Mouse (Mus musculus): ENCODE measurements around the gene Siah3. TPM values are rescaled to one million over a fixed set of nuclear protein-coding genes. Genes with fewer than 3 reads are reported as not detected.

Gene Siah3
- polyA plus RNA-seq, 1 experiment from 2014 or later, result 0.28 TPM

GRCm38 (mm10) chr14:75505126-75505840 lies 49.5 kb downstream of the Siah3 start:
- H3K9me3 ChIP-seq (ENCODE audit: control insufficient read depth, low read length), result no peaks in the 10 kb centered on the region
- no peak overlapping the region for H3K9ac ChIP-seq (ENCODE audit: low read depth, low read length)
- no peak overlapping the region for H3K4me2 ChIP-seq (replicated peaks; ENCODE audit: low read depth, low read length)
- peaks cover 8% of the 10 kb centered on the region; the same call in 1 of the 2 replicates for H3K4me1 ChIP-seq (ENCODE audit: control insufficient read depth, insufficient read depth, low read length)
- no peak overlapping the region for H3K4me3 ChIP-seq (ENCODE audit: low read length)
- H3K27ac ChIP-seq (ENCODE audit: low read depth, low read length), result no peak overlapping the region
- no peaks in the 10 kb centered on the region for H3K27me3 ChIP-seq (ENCODE audit: control insufficient read depth, insufficient read depth, low read length)
- no peaks in the 10 kb centered on the region for H3K36me3 ChIP-seq (ENCODE audit: control insufficient read depth, insufficient read depth, low read length)
- WGBS, result 45% methylated on average over 8 of the region's 8 CpGs
- no peak for ATAC-seq (ENCODE audit: low FRiP score, low TSS enrichment)

GRCm38 (mm10) chr14:75506246-75506645 lies 50.5 kb downstream of the Siah3 start:
- H3K27ac ChIP-seq (ENCODE audit: low read depth, low read length), result no peak overlapping the region
- no peak overlapping the region for H3K4me2 ChIP-seq (replicated peaks; ENCODE audit: low read depth, low read length)
- H3K4me3 ChIP-seq (ENCODE audit: low read length), result no peak overlapping the region
- WGBS, result 77% methylated on average over 3 of the region's 3 CpGs
- no peaks in the 10 kb centered on the region for H3K9me3 ChIP-seq (ENCODE audit: control insufficient read depth, low read length)
- H3K36me3 ChIP-seq (ENCODE audit: control insufficient read depth, insufficient read depth, low read length), result no peaks in the 10 kb centered on the region
- H3K27me3 ChIP-seq (ENCODE audit: control insufficient read depth, insufficient read depth, low read length), result no peaks in the 10 kb centered on the region
- H3K9ac ChIP-seq (ENCODE audit: low read depth, low read length), result no peak overlapping the region
- no peak for ATAC-seq (ENCODE audit: low FRiP score, low TSS enrichment)
- peaks cover 8% of the 10 kb centered on the region; the same call in 1 of the 2 replicates for H3K4me1 ChIP-seq (ENCODE audit: control insufficient read depth, insufficient read depth, low read length)

GRCm38 (mm10) chr14:75510125-75510524 lies 54.3 kb downstream of the Siah3 start:
- WGBS, result 67% methylated on average over 6 of the region's 6 CpGs
- no peak for ATAC-seq (ENCODE audit: low FRiP score, low TSS enrichment)
- Histone ChIP-seq H3K27me3 (ENCODE audit: control insufficient read depth, insufficient read depth, low read length) (no peaks in the 10 kb centered on the region), H3K27ac (ENCODE audit: low read depth, low read length) (no peak overlapping the region), H3K9ac (ENCODE audit: low read depth, low read length) (no peak overlapping the region), H3K4me2 (replicated peaks; ENCODE audit: low read depth, low read length) (no peak overlapping the region), H3K36me3 (ENCODE audit: control insufficient read depth, insufficient read depth, low read length) (no peaks in the 10 kb centered on the region), H3K4me1 (ENCODE audit: control insufficient read depth, insufficient read depth, low read length) (no peaks in the 10 kb centered on the region), H3K4me3 (ENCODE audit: low read length) (no peak overlapping the region), H3K9me3 (ENCODE audit: control insufficient read depth, low read length) (no peaks in the 10 kb centered on the region)

GRCm38 (mm10) chr14:75512946-75513345 lies 57.2 kb downstream of the Siah3 start:
- Histone ChIP-seq H3K9ac (ENCODE audit: low read depth, low read length) (no peak overlapping the region), H3K27ac (ENCODE audit: low read depth, low read length) (no peak overlapping the region), H3K4me2 (replicated peaks; ENCODE audit: low read depth, low read length) (no peak overlapping the region), H3K36me3 (ENCODE audit: control insufficient read depth, insufficient read depth, low read length) (no peaks in the 10 kb centered on the region), H3K9me3 (ENCODE audit: control insufficient read depth, low read length) (no peaks in the 10 kb centered on the region), H3K4me3 (ENCODE audit: low read length) (no peak overlapping the region), H3K27me3 (ENCODE audit: control insufficient read depth, insufficient read depth, low read length) (no peaks in the 10 kb centered on the region), H3K4me1 (ENCODE audit: control insufficient read depth, insufficient read depth, low read length) (no peaks in the 10 kb centered on the region)
- WGBS, result 49% methylated on average over 3 of the region's 3 CpGs
- ATAC-seq (ENCODE audit: low FRiP score, low TSS enrichment), result peak; percentile 79; the same call in 1 of the 2 replicates

GRCm38 (mm10) chr14:75516161-75516560 lies 60.4 kb downstream of the Siah3 start:
- 80% methylated on average over 3 of the region's 3 CpGs for whole genome bisulfite sequencing
- H3K4me1 ChIP-seq (ENCODE audit: control insufficient read depth, insufficient read depth, low read length), result no peaks in the 10 kb centered on the region
- no peaks in the 10 kb centered on the region for H3K36me3 ChIP-seq (ENCODE audit: control insufficient read depth, insufficient read depth, low read length)
- no peak overlapping the region for H3K27ac ChIP-seq (ENCODE audit: low read depth, low read length)
- no peak overlapping the region for H3K4me2 ChIP-seq (replicated peaks; ENCODE audit: low read depth, low read length)
- no peak overlapping the region for H3K4me3 ChIP-seq (ENCODE audit: low read length)
- no peak for ATAC-seq (ENCODE audit: low FRiP score, low TSS enrichment)
- no peaks in the 10 kb centered on the region for H3K27me3 ChIP-seq (ENCODE audit: control insufficient read depth, insufficient read depth, low read length)
- H3K9ac ChIP-seq (ENCODE audit: low read depth, low read length), result no peak overlapping the region
- no peaks in the 10 kb centered on the region for H3K9me3 ChIP-seq (ENCODE audit: control insufficient read depth, low read length)

- no peak overlapping the region for H3K9ac ChIP-seq (ENCODE audit: low read depth, low read length)
- H3K36me3 ChIP-seq (ENCODE audit: control insufficient read depth, insufficient read depth, low read length), result no peaks in the 10 kb centered on the region
- H3K4me1 ChIP-seq (ENCODE audit: control insufficient read depth, insufficient read depth, low read length), result no peaks in the 10 kb centered on the region
- H3K4me3 ChIP-seq (ENCODE audit: low read length), result no peak overlapping the region
- no peak overlapping the region for H3K27ac ChIP-seq (ENCODE audit: low read depth, low read length)
- WGBS, result 71% methylated on average over 9 of the region's 9 CpGs
- no peaks in the 10 kb centered on the region for H3K27me3 ChIP-seq (ENCODE audit: control insufficient read depth, insufficient read depth, low read length)
- H3K9me3 ChIP-seq (ENCODE audit: control insufficient read depth, low read length), result no peaks in the 10 kb centered on the region
- no peak overlapping the region for H3K4me2 ChIP-seq (replicated peaks; ENCODE audit: low read depth, low read length)
- ATAC-seq (ENCODE audit: low FRiP score, low TSS enrichment), result no peak
Observed at GRCm38 (mm10) chr14:75516917-75517595, 61.3 kb downstream of the Siah3 start.

GRCm38 (mm10) chr14:75518196-75518887 lies 62.6 kb downstream of the Siah3 start:
- no peaks in the 10 kb centered on the region for H3K36me3 ChIP-seq (ENCODE audit: control insufficient read depth, insufficient read depth, low read length)
- H3K9ac ChIP-seq (ENCODE audit: low read depth, low read length), result no peak overlapping the region
- no peaks in the 10 kb centered on the region for H3K9me3 ChIP-seq (ENCODE audit: control insufficient read depth, low read length)
- H3K27ac ChIP-seq (ENCODE audit: low read depth, low read length), result no peak overlapping the region
- no peak for ATAC-seq (ENCODE audit: low FRiP score, low TSS enrichment)
- no peaks in the 10 kb centered on the region for H3K27me3 ChIP-seq (ENCODE audit: control insufficient read depth, insufficient read depth, low read length)
- WGBS, result 84% methylated on average over 15 of the region's 15 CpGs
- no peaks in the 10 kb centered on the region for H3K4me1 ChIP-seq (ENCODE audit: control insufficient read depth, insufficient read depth, low read length)
- no peak overlapping the region for H3K4me3 ChIP-seq (ENCODE audit: low read length)
- no peak overlapping the region for H3K4me2 ChIP-seq (replicated peaks; ENCODE audit: low read depth, low read length)

GRCm38 (mm10) chr14:75518899-75519298 lies 63.1 kb downstream of the Siah3 start:
- WGBS, result 89% methylated on average over 6 of the region's 6 CpGs
- Histone ChIP-seq H3K27me3 (ENCODE audit: control insufficient read depth, insufficient read depth, low read length) (no peaks in the 10 kb centered on the region), H3K9me3 (ENCODE audit: control insufficient read depth, low read length) (no peaks in the 10 kb centered on the region), H3K36me3 (ENCODE audit: control insufficient read depth, insufficient read depth, low read length) (no peaks in the 10 kb centered on the region), H3K4me2 (replicated peaks; ENCODE audit: low read depth, low read length) (no peak overlapping the region), H3K27ac (ENCODE audit: low read depth, low read length) (no peak overlapping the region), H3K4me3 (ENCODE audit: low read length) (no peak overlapping the region), H3K4me1 (ENCODE audit: control insufficient read depth, insufficient read depth, low read length) (no peaks in the 10 kb centered on the region), H3K9ac (ENCODE audit: low read depth, low read length) (no peak overlapping the region)
- ATAC-seq (ENCODE audit: low FRiP score, low TSS enrichment), result no peak

GRCm38 (mm10) chr14:75519668-75520067 lies 63.9 kb downstream of the Siah3 start:
- no peak overlapping the region for H3K9ac ChIP-seq (ENCODE audit: low read depth, low read length)
- no peaks in the 10 kb centered on the region for H3K4me1 ChIP-seq (ENCODE audit: control insufficient read depth, insufficient read depth, low read length)
- H3K4me2 ChIP-seq (replicated peaks; ENCODE audit: low read depth, low read length), result no peak overlapping the region
- H3K27ac ChIP-seq (ENCODE audit: low read depth, low read length), result no peak overlapping the region
- H3K27me3 ChIP-seq (ENCODE audit: control insufficient read depth, insufficient read depth, low read length), result no peaks in the 10 kb centered on the region
- no peak for ATAC-seq (ENCODE audit: low FRiP score, low TSS enrichment)
- no peaks in the 10 kb centered on the region for H3K9me3 ChIP-seq (ENCODE audit: control insufficient read depth, low read length)
- H3K4me3 ChIP-seq (ENCODE audit: low read length), result no peak overlapping the region
- no peaks in the 10 kb centered on the region for H3K36me3 ChIP-seq (ENCODE audit: control insufficient read depth, insufficient read depth, low read length)
- WGBS, result 92% methylated on average over 8 of the region's 8 CpGs

Measured in kidney, embryonic 14.5 days (tissue).